Mouse (Mus musculus) CD4-positive, CD25-positive, alpha-beta regulatory T cell, adult 4 months (primary cell): ENCODE results near the gene Ccdc146. TPM values are rescaled to one million over a fixed set of nuclear protein-coding genes. Genes with fewer than 3 reads are reported as not detected.
A peak's percentile ranks its signal among the peaks of the same experiment; 100 is the strongest.
"Not testable (repeated sequence)": the region's sequence is repeated elsewhere in the genome, so short reads cannot be mapped to it uniquely, and the experiment has no call there.

Experiments
- ATAC-seq: one replicate; pipeline ENCODE4 v1.8.0; 2017
- polyA plus RNA-seq, 2 experiments: library from polyadenylated mRNA; unstranded; fragments of 100-300 nt; shearing (Covaris generic); gene quantifications; one replicate each; pipeline ENCODE4 v1.2.1; 2017

Gene Ccdc146
- polyA plus RNA-seq, 2 experiments from 2014 or later: 0.29 to 0.74 TPM

DNA sequence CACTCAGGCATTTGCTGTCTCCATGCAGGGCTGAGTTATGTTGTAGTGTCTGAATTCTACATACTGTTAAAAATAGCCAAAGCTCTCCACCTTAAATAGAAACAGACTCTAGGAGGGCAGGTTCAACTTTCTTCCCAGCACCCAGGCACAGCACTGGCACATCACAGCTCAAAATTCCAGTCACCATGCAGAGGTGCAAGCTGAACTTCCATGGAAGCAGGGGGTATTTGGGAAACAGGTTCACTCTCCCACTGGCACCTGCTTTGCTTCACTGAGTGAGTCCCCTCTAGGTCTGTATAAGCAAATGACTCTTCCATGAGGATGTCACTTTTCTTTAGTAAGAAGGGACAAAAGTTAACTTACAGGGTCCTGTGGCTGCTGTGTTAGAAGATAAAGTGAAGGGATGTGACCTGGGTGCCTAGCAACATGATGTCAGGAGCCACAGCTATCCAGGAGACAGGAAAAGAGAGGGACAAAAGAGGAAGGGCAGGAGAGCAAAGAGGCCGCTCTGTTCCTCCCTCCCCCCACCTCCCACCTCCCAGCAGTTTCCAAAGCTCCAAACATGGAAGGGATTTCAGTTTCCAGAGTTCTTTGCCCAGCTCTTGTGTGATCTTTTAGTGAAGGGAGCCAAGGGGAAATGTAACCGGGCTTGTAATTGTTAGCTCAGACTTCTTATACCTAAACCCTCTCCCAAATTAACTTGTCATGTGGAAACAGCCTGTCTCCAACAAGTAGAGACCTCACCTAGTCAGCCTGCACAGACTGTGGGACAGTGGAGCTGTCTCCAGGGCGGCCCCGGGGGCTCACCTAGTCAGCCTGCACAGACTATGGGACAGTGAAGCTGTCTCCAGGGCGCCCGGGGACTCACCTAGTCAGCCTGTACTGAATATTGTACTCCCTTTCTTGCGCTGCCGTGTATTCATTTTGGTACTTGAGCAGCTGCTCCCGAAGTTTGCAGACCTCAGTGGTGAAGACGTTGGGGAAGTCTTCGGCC, 94.5 kb downstream of the Ccdc146 start:
- no peak for ATAC-seq

DNA sequence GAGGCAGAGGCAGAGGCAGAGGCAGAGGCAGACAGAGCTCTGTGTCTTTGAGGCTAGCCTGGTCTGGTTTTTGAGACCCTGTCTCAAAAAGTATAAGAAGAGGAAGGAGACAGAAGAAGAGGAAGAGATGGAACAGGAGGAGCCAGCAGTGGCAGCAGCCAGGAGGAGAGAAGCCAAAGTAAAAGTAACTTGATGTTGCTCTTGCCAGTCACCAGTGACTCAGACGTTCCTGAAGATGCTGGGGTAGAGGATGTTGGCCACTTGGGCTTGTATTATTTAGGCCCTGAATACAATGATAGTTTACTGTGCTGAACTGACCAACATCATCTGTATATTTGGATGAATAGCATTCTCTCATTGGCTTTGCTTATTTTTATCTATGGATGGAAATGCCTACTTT, 95.9 kb downstream of the Ccdc146 start:
- ATAC-seq: no peak

- ATAC-seq: peak; percentile 99
Observed at GRCm38 (mm10) chr5:21326494-21326893, 98.0 kb downstream of the Ccdc146 start.

DNA sequence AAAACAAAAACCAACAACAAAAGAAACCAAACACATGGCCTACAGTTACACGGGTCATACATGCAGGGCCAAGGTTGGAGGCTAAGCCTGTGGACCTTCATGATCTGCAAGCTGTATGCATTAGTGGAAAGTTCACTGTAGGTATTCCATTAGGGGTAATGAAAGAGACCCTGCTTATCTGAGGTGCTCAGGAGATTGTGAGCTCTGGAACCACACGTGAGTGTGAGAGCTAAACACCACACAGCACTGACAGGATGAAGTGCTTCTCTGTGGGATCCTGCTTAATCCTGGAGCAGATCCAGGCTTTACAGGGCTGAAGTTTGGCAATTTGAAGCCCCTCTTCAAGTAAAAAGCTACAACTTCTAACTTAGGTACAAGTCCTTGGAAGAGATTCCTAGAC, 104.3 kb downstream of the Ccdc146 start:
- ATAC-seq: no peak

DNA sequence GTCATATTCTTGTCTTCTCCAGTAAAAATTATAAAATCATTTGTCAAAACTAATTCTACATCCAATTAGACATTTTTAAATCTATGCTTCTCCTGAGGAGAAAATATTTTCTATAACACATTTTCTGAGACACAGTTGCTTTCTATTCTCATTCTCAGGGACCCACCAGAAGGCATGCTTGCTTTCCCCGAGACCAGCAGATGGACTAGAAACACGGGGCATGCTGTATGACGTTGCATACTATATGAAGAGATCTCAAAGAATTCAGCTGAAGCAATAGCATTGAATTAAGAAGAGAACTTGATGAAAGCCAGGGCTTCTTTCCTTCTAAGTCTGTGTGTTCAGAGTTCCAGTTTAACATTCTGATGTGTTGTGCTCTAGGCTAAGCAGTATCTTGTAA, 109.8 kb downstream of the Ccdc146 start:
- no peak for ATAC-seq

DNA sequence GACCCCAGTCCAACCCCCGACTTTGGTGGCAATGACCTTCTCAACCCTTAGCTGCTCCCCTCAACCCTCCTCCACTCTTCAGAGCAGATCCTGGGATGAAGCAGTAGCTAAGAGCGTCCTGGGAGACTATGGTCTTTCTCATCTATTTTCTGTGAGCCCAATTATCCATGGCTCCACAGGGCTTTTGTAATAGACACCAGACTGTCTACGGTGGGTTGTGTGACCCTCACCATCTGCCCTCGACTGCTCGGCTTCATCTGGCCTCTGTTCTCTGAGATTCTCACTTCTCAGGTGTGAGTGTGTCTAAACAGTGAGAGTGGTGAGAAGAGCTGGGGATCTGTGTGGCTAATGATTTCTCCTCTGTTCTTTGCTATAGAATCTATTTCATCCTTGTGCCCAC, 117.3 kb downstream of the Ccdc146 start:
- ATAC-seq: no peak

DNA sequence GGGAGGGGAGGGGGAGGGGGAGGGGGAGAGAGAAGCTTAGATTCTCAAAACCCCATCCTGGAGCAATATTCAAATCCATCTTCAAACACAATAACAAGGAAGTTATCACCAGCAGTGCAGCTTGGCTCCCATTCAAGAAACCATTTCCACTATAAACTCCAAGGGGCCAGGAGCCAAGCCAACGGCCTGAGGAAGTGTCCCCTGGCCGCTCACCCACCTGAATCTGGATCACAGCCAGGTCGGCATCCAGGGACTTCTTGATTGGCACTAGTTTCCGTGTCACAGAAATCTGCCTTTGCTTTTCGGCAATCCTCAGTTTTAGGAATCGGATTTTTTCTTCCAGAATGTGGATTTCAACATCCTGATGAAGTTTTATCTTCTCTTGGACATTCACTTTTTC, 123.5 kb downstream of the Ccdc146 start:
- ATAC-seq: no peak

GRCm38 (mm10) chr5:21300058-21300457, 124.4 kb downstream of the Ccdc146 start:
- no peak for ATAC-seq

DNA sequence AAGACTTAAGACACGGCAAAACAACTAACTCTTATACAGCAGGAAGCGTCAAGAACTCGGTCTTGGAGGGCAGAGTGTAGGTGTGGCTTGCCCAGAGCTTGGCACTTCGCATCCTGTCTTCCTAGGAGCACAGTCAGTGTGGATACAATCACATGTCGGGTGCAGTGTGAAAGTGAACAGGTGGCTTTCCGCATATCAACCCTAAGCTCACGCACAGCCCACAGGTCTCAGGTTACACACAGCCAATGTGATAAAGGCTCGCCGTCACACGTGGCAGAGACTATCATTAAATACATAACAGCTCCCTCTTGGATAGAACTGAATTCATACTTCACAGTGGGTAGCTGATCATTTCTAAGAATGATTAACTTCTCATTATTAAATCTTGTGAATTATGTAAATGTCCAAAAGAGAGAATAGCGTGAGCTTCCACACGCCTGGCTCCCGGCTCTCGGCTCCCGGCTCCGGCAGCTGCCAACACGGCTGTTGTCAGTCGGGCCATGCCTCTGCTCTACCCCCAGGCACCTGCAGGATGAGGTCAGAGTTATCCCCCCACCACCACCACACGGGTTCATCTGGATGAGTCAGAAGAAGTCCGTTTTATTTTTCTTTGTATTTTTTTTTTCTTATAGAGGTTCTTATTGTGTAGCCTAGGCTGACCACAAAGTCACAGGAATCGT, 125.3 kb downstream of the Ccdc146 start:
- ATAC-seq: no peak

DNA sequence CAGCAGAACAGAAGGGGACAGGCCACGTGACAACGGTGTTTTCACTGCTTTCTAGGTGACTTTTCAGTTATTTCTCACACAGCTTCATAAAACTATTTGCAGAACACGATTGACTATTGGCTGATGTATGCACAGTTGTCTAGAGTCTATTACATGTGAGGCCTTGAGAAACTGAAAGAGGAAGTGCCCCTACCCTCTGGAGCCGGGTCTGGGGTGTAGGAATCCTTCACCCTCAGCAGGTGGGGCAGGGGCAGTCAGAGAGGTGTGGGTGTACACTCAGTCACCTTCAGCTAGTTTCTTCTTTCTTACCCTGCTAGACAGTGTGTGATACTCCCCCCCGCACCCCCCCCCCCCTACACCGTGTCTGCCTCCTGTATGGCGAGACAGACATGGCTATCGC, 128.8 kb downstream of the Ccdc146 start:
- ATAC-seq: no peak

- ATAC-seq: no peak
Observed at GRCm38 (mm10) chr5:21290594-21290993, 133.9 kb downstream of the Ccdc146 start.

DNA sequence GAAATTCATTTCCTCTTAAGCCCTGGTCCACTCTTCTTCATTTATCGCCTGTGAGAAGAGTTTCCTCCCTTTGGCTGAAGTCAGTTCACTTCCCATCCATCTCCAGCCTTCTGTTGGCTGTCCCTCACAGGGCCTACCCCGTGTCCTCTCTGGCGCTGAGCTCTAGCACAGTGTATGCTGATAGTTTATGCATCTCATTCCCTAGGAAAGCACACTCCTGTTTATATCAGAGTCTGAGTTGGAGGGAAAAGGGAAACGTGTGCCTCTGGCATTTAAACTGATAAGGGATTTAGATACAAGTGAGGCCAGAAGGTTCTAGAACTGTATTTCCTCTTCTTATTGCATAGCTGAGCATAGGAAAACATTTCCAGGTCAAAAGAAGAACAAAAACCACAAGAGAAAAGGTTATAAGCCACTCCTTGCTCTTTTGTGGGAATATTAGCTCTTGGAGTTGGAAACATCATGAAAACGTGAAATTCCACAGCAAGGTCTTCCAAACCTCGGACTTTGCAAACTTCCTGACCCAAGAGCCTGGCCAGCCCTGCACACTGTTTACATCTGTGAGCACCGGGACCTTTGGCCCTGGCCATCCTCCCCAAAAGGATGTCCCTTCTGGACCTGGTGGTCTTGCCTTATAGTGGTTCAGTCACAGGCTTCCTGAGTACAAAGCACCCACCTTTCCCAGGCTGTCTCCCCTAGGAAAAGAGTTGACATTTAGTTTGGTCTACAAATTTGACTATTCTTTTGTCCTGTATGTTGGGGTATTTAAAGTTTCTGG, 135.6 kb downstream of the Ccdc146 start:
- no peak for ATAC-seq

DNA sequence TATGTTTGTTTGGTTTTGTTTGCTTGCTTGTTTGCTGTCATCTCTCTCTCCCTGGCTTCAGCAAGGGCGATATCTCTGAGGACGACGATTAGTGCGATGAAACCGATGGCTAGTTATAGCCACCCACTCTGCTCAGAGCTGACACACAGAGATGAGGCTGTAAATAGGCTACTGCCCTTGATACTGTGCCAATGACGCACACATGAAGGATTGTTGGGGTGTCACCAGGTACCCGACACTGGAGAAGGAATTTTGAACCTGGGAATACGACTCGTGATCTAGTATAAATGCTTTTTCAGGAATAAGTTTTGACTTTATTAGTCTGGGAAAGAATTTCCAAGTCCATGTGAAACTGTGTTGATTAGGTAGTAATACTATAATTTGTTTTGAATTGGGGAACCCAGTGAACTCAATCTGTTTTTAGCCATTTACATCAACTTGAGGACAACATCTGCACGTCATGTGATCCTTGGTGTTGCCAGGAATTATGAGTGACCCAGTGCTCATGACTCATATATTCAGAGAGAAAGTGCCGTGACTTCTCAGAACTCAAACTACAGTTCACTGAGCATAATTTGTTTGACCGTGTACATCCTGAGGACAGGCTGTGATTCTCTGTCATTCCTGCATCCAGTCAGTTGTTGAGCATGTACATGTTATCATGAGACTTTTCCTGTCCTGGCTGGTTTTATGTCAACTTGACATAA, 141.0 kb downstream of the Ccdc146 start:
- ATAC-seq: no peak

DNA sequence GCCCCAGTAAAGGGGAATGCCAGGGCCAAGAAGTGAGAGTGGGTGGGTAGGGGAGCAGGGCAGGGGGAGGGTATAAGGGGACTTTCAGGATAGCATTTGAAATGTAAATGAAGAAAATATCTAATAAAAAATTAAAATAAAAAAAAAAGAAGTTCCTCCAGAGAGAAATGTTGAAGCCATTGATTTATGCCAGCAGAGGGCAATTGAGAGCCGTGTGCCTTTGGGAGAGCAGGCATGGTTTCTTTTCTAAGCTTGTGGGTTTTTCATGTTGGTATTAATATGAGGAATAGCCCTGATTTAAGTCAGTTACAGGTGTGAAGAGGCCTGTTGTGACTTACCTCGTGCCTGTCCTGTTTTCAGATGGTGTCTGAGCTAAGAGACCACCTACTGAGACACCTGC, 146.8 kb downstream of the Ccdc146 start:
- not testable (repeated sequence) for ATAC-seq

DNA sequence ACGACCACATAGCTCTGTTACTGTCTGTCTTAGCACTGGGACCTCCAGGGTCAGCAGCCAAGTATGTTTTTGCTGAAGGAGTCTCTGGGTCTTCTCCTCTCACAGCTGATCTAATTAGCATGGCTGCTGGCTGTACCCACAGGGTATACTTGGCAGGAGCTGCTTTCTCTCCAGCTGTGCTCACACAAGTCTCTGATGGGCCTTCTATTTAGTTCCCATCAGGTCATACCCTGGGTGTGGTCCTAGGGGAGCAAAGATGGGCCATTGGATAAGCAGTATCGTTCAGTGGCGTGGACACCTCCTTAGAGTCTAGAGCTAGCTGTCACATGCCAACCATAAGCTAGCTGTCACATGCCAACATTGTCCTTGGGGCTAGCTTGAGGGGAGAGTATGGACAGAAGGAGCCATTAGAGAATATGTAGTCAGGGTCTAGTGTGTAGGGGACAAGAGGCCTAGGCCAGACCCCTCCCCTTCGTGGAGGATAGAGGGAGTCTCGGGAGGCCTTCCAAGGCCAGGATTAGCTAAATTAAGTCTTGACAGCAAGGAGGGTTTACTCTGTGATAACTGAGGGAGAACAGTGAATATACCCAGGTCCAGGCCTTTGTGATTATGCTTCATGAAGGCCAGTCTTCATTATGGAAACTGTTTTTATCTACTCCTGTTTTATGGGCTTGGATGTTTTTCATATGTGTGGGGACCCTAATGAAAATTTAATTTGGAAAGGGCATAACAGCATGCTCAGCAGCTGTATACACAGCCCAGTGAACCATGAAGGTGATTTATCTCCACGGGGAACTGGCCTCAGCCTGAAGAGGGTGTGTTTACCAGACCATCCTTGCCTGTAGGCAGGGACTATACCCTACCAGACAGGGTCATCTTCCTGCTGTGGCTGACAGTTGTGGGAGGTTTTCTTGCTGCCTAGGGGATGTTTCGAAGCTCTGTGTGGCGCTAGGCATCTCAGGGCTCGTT, 152.8 kb downstream of the Ccdc146 start:
- no peak for ATAC-seq

DNA sequence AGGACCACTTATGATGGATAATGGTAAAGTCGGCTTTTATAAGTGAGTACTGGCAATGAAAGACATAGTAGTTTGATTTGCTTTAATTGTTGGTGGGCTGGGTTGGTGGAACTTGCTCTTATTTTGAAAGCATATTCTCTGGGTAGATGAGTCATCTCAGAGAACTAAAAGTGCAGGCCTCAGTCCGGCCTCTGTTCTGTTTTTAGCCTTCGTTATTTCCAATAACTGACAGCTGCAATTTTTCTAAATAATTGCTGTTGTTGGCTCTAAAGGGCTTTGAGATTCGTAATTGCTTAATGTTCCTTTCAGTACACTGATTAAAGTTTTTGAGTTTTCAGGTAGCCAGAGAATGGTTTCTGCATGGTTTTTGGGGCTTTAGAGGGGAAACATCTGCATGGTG, 153.7 kb downstream of the Ccdc146 start:
- no peak for ATAC-seq

DNA sequence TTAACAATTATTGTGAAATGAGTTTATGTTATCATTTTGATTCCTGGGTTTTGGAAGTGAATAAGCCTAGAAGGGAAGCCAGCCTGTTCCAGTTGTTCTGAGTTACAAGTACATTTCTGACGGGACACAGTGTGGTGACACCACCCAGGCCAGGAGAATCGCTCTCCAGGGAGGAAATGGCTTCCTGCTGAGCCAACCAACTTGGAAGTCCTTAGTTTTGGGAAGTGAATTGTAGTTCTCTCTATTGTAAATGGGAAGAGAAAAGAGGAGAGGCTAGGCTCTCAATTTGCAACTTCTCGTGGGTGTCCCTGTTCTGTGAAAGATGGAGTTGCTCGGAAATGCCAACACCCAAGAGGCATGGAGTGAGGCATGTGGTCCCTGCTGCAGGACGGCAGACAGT, 155.0 kb downstream of the Ccdc146 start:
- no peak for ATAC-seq

- ATAC-seq: no peak
Observed at GRCm38 (mm10) chr5:21267090-21267489, 157.4 kb downstream of the Ccdc146 start.

GRCm38 (mm10) chr5:21265049-21265448, 159.4 kb downstream of the Ccdc146 start:
- peak; percentile 87 for ATAC-seq

- ATAC-seq: no peak
Observed at GRCm38 (mm10) chr5:21264352-21265021, 160.0 kb downstream of the Ccdc146 start.
